Mouse (Mus musculus) T-helper 1 cell (primary cell): Measurements from ENCODE around the gene Bod1.

Source experiments
- in situ Hi-C: fragments of 300-600 bp; cut with MboI, MseI; formaldehyde crosslinking; loops from one replicate; pipeline ENCODE4 v1.15.1; 2025; ENCODE audit warnings: high pct_unique_total_duplicates

Bod1 gene

GRCm38 (mm10) chr11:31671354-31672169 is at the start of gene Bod1:
TSS of gene Bod1 (minus strand) at chr11:31671885.
- in situ Hi-C loops = loop anchor here (5.0 to 10.0 kb wide), 2 partner anchors 276 to 463 kb away; no protein-coding TSS in a partner anchor

DNA sequence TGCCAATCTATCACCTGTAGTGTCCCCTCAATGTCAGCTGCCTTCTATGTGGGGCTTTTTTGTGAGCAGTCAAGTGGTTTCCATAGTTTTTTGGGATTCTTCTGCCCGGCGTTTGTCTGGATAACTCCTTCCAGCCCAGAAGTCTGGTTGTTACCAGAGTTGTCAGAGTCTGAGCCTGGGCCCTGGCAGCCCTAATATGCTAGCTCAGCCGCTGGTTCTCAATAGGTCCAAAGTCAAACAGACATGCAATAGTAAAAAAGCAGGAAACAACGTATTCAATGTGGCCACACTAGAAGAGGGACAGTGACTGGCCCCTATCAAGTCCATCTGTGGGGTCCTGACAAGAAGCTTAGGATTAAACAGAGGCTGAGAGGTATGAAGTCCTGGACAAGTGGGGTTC is 47.4 kb upstream of the Bod1 start:
- in situ Hi-C loops = no loop called here

- in situ Hi-C loops = no loop called here
Measured at GRCm38 (mm10) chr11:31717926-31718735, 46.4 kb upstream of the Bod1 start.

DNA sequence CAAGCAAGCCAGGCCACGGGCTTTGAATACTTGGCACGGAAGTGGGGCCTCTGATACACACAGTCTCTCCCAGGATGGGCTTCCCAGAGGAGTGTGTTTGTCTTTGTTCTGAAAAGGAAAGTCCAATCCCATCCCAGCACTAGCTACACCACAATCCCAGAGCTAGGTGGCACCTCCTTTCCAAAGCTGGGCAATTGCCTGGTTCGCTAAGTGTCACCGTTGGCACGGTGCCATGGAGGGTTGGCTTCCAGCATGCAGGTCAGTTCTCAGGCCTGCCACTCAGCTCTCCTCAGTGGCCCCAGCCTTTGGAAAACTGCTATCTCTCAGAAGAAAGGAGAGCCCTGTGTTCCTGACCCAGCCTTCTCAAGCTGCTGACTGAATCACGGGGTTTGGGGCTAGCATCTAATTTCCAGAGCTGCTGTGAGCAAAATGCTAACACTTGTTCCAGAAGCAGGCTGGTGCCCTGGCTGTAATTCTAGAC is 42.0 kb upstream of the Bod1 start:
- in situ Hi-C loops = no loop called here

GRCm38 (mm10) chr11:31713116-31713515 is 41.4 kb upstream of the Bod1 start:
- in situ Hi-C loops = no loop called here

DNA sequence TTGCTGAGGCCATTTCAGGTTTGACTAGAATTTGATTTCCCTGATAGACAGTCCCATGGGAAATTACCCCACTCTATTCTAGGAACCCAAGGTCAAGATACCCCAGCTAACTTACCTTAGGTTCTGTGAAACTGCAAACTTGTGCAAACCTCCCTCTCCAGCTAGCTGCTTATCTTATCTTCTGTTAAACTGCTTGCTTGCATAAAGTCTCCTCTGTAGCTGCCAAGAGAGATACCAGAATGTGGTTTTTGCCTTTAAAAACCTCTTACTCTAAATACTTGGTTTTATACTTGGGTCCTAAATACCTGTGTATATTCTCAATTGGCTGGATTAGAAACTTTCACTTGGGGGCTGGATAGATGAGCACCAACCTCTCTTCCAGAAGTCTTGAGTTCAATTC is 36.1 kb upstream of the Bod1 start:
- in situ Hi-C loops = no loop called here

DNA sequence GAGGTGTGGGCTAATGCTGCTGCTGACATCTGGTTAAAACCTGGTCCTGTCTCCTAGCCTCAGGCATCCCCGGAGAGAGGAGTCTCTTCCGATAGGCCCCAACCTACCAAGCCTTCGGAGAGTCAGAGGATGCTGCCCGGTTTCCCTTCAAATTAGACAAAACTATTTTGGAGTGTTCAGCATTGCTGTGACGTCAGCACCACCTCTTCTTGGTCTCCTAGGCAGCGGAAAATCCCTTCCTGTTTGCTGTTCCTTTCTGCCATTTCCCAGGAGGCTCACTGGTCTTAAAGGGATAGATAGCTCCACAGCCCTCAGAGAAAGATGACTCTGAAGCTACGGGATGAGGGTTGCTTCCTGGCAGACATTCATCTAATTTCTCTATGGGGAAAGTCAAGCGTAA is 31.5 kb upstream of the Bod1 start:
- in situ Hi-C loops = no loop called here

- in situ Hi-C loops = no loop called here
Measured at GRCm38 (mm10) chr11:31701901-31702300, 30.2 kb upstream of the Bod1 start.

DNA sequence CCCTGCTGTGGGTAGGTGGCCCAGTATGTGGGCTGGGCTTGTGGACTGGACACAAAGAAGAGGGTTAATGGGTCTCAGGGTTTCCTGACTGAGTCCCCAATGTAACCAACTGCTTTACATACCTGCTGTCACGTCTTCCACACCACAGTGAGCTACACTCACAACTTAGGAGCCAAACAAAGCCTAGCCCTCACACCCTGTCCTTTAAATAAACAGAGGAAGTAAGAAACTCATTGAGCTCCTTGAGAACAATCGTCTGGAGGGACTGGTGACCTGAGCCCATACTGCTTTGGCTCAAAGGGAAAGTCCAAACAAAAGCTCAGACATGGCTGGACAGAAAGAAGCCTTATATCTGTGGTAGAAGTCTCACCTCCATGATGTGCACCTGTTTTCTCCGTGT is 27.8 kb upstream of the Bod1 start:
- in situ Hi-C loops = no loop called here

DNA sequence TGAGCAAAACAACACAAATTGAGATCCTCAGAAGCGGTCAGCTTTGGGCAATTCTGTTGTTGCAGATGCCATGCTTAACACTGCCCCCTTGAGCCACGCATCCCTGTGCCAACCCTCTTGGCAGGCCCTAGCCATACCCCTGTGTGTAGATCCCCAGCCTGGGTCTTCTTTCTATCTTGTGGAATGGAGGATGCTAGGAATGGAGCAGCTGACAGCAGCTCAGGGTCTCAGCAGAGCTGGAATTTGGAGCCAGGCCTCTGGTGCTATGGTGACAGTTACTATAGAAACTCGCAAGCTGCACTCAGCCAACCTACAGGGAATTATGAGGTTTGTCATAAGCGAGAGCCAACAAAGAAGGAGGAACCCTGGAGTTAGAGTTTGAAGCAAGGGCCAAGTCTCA is 23.1 kb upstream of the Bod1 start:
- in situ Hi-C loops = no loop called here

DNA sequence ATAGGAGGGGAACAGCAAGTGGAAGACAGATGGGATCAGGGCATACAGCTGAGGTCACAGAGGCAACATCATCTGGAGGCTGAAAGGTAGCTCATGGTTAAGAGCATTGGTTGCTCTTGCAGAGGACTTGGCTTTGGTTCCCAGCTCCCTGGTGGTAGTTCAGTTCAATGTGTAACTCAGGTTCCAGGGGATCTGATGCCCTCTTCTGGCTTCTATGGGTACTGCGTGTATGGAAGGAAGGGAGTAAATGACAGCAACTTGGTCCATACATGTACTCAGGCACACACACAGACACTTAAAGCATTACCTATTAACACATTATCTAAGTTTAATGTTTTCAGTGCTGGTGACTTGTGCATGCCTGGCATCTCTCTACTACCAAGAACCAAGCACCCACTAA is 22.4 kb upstream of the Bod1 start:
- in situ Hi-C loops = no loop called here

- in situ Hi-C loops = no loop called here
Measured at GRCm38 (mm10) chr11:31693322-31693721, 21.6 kb upstream of the Bod1 start.

GRCm38 (mm10) chr11:31688956-31689355 is 17.3 kb upstream of the Bod1 start:
- in situ Hi-C loops = no loop called here

- in situ Hi-C loops = no loop called here
Measured at GRCm38 (mm10) chr11:31684913-31685567, 13.4 kb upstream of the Bod1 start.

DNA sequence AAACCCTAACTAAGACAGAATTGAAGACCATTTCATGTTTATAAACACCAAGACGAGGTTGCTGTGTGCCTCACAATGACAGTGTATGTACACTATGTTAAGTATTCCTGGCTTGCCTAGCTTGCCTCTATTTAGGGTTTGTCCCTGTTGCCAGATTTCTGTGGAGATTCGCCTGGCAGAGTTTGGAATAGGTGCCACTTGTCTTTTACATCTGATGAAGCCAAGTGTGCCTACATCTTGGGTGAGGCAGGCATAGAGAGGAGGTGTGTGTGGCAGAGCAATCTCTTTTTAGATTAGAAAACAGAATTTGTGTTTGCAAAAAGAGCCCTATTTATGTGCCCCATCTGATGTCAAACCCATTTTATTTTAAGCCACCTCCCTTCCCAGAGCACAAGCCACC is 12.4 kb upstream of the Bod1 start:
- in situ Hi-C loops = no loop called here

DNA sequence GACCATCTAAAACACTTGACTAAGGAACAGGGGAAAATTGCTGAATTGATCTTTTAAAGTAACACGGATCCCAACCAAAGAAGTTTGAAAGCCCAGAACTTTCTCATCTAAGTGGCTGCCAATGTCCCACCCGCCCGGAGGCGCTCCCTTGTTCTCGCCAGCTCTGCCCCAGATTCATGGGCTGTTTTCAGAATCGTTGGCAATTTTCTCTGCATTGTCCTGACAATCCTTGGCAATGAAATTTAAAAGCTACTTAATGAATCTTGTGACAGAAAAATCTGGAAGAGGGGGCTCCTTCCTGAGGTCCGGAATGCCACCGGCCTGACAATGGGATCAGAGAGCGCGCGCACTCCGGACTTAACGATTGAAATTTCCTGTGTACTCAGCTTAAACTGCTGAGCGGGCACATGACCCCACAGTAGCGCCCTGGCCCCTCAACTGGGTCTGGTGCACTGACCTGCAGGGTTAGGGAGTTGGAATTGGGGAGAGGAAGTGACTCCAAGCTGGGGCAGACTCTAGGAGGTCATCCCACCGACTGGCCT is 8.2 kb upstream of the Bod1 start:
- in situ Hi-C loops = loop anchor here (10.0 kb wide), 1 partner anchor 455 kb away; no protein-coding TSS in a partner anchor

GRCm38 (mm10) chr11:31677309-31677708 is 5.6 kb upstream of the Bod1 start:
- in situ Hi-C loops = loop anchor here (10.0 kb wide), 1 partner anchor 457 kb away; no protein-coding TSS in a partner anchor

- in situ Hi-C loops = loop anchor here (10.0 kb wide), 1 partner anchor 458 kb away; no protein-coding TSS in a partner anchor
Measured at GRCm38 (mm10) chr11:31676661-31677252, 5.1 kb upstream of the Bod1 start.

DNA sequence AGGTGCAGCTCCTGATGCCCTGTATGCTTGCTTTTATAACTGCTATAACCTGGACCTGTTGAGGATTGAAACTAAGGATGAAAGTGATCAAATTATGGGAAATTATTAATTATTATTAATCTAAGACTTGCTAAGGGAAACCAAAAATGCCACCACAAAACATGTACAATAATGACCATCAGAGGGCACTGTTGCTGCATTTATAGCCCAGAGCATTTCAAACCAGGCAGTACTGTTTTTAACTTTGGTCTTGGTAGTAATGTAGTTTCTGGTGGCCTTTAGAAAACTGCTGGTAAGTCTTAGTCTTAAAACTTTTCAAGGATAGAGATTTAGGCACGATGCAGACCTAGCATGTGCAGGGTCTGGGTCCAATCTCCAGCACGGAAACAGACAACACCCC is 3.7 kb upstream of the Bod1 start:
- in situ Hi-C loops = loop anchor here (10.0 kb wide), 1 partner anchor 459 kb away; no protein-coding TSS in a partner anchor

DNA sequence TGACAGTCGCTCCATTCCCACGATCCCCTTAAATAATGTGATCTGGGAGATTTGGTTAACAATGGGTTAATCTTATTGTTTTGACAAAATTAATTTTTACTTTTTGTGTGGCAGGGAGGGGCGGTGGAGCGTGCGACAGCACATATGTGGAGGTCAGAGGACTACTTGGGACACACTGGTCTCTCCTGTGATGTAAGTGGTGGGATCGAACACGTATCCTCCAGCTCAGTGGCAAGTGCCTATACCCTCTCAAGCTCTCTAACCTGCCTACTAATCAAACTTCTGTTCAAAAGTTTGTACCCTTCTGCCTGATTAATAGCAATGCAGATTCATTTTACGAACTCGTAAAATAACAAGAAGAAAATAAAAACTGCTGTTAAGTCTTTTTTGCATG is 482 bp upstream of the Bod1 start:
- in situ Hi-C loops = loop anchor here (5.0 to 10.0 kb wide), 2 partner anchors 275 to 463 kb away; no protein-coding TSS in a partner anchor

DNA sequence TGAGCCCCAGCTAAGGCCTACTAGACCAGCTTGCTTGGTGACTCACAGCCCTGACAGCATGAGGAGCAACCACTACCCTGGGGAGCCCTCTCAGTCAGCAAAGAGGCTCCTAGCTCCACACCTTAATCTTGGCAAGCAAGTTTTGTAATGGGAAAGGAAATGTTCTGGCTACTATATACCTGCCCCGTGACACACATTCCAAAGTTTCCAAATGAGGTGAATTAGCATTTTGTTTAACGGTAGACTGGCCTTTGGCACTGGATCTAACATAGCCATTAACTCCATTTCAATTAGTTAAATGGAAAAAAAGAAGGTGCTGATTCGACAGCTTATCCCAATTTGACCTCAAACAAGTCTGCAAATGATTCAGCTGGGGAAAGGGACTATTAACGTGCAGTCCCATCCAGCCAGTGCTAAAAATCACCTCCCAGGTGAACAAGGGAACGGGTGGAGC is 1.2 kb downstream of the Bod1 start:
- in situ Hi-C loops = loop anchor here (5.0 to 10.0 kb wide), 2 partner anchors 277 to 464 kb away; no protein-coding TSS in a partner anchor
